17 mouse cellular contexts compared by ENCODE assay signal in the genomic region with DNA sequence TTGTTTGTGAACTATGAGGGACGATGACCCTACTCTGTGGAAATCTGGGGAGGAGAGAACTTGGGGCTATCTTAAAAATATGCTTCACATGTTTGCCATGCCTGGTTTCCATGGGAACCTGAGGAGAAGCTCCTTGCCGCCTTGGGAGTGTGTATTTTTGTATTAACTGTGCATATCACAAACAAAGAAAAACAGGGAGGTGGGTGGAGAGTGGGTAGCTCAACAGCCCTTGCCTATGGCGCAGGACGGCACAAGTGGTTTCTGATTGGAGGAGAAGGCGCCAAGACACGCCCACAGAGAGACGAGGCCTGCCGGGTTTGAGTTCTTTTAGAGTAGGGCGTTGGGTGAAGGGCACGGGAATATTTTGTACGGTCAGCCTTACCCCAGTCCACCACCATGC.
DNase-seq lines count a peak whose midpoint lies in the region.
"Had no signal": no experiment of that assay in that cellular context is flagged by ENCODE, and none has a peak within 500 bp of the region (broad histone marks: within the 10 kb centered on the region; RNA-seq: fewer than 3 reads in every experiment).

No protein-coding gene starts in this region.

- intact Hi-C loops in left cerebral cortex, postnatal 36 days (cut with DNase I) = no loop called here
- intact Hi-C loops in gastrocnemius, postnatal 14 days (cut with DNase I; ENCODE audit: low total_unique reads) = no loop called here

- peak; percentile 25 for DNase-seq in layer of hippocampus, adult 9-11 months
- no peak for DNase-seq in layer of hippocampus, postnatal 25 days (ENCODE audit: extremely low spot score in 1 of 2, low spot score in 1 of 2)
- DNase-seq in frontal cortex, postnatal 14 days (ENCODE audit: low spot score in 2 of 2) = peak; percentile 22 to 29
- DNase-seq in left cerebral cortex, postnatal 36 days (ENCODE audit: low spot score in 2 of 2) = peak; percentile 26 to 35
- DNase-seq in right cerebral cortex, postnatal 36 days (ENCODE audit: low spot score in 2 of 2) = peak; percentile 34 to 55
- DNase-seq in gastrocnemius, postnatal 14 days = no peak
- no peak for DNase-seq in embryo, embryonic 9.5 days (ENCODE audit: extremely low spot score)
- no peak for DNase-seq in adrenal gland, adult 18-20 months (ENCODE audit: low spot score in 2 of 2)
- DNase-seq: adrenal gland, adult 8-10 months; B cell, adult 2 months; cerebellum, adult 18-20 months; cerebellum, postnatal 25 days; heart, postnatal 14 days; kidney, adult 9 months; kidney, postnatal 25 days; lung, adult 2 months; thymus, postnatal 36 days had no signal

Comparison
In these comparisons a context has a peak if more than half of its experiments do, and no peak if none do; other contexts are left out.
1. DNase-seq: peak in layer of hippocampus, adult 9-11 months (single experiment), frontal cortex, postnatal 14 days (2 of 2), left cerebral cortex, postnatal 36 days (2 of 2) and right cerebral cortex, postnatal 36 days (2 of 2); none in layer of hippocampus, postnatal 25 days (0 of 2), gastrocnemius, postnatal 14 days (single experiment), embryo, embryonic 9.5 days (single experiment) and adrenal gland, adult 18-20 months (0 of 2).